Mouse (Mus musculus): ENCODE measurements at regions not wholly inside any gene's neighbourhood (a gene's known extent, or its start where the extent isn't known, plus 50 kb on each side); places are given as distances from the start of the nearest gene placed in this dataset.
"Not testable (repeated sequence)": the region's sequence is repeated elsewhere in the genome, so short reads cannot be mapped to it uniquely, and the experiment has no call there.

- TF ChIP-seq CTCF (IDR thresholded peaks at IDR 0.05; ENCODE audit: extremely low read depth, insufficient read depth, insufficient read length, insufficient replicate concordance); POLR2A (IDR thresholded peaks at IDR 0.05; ENCODE audit: low read depth, low read length): not testable (repeated sequence)
Measured at GRCm38 (mm10) chr8:71819936-71820335, 61.9 kb upstream of the Zfp709 start.

Data from spleen, adult 2 months (tissue).